9 mouse cellular contexts compared by ENCODE assay signal in genomic region chr5:47979371-47979770, GRCm38 (mm10). TPM values are rescaled to one million over a fixed set of nuclear protein-coding genes. Genes with fewer than 3 reads are reported as not detected.
DNase-seq lines count a peak whose midpoint lies in the region; ATAC-seq and TF ChIP-seq lines count a peak whose summit lies in the region.
"Had no signal": no experiment of that assay in that cellular context is flagged by ENCODE, and none has a peak within 500 bp of the region (broad histone marks: within the 10 kb centered on the region; RNA-seq: fewer than 3 reads in every experiment).

No protein-coding gene starts in this region.

- no peak for ATAC-seq in kidney, postnatal 0 days (replicated peaks; ENCODE audit: low FRiP score, low read depth)

- no peak for TF ChIP-seq EP300 in ES-Bruce4 (IDR thresholded peaks at IDR 0.05; ENCODE audit: insufficient read depth, low read depth, low read length)

- H3K9me3 ChIP-seq in kidney, postnatal 0 days (replicated peaks; ENCODE audit: low read length): no peaks in the 10 kb centered on the region
- no peaks in the 10 kb centered on the region for H3K9me3 ChIP-seq in ES-Bruce4 (replicated peaks; ENCODE audit: control insufficient read depth, insufficient read depth, low read length, poor library complexity, severe bottlenecking)

- 28% methylated on average over 4 of the region's 4 CpGs for WGBS in kidney, postnatal 0 days

- peaks cover 4% of the 10 kb centered on the region; the same call in 1 of the 2 replicates for H3K4me1 ChIP-seq in kidney, postnatal 0 days (replicated peaks; ENCODE audit: insufficient read depth, low read length)
- H3K4me1 ChIP-seq in ES-Bruce4 (ENCODE audit: control insufficient read depth, insufficient read depth, low read length): no peaks in the 10 kb centered on the region
- H3K4me1 ChIP-seq in embryonic fibroblast, embryonic 13.5 days (ENCODE audit: control insufficient read depth, insufficient read depth, low read length): no peaks in the 10 kb centered on the region; the same call in none of the 2 replicates

- DNase-seq in adrenal gland, postnatal 10 days: peak; percentile 26
- no peak for DNase-seq in adrenal gland, adult 8-10 months
- peak; percentile 63 for DNase-seq in kidney, postnatal 0 days (ENCODE audit: low spot score)
- no peak for DNase-seq in kidney, adult 18-20 months
- DNase-seq in natural killer cell, adult 2 months (ENCODE audit: low spot score in 2 of 2): no peak
- DNase-seq in spleen, postnatal 4 days (ENCODE audit: low spot score in 2 of 2): no peak
- DNase-seq: thymus, postnatal 14 days had no signal

- H3K4me2 ChIP-seq in kidney, postnatal 0 days (ENCODE audit: low read length): no peak overlapping the region

- peak; percentile 78 for TF ChIP-seq CTCF in kidney, postnatal 0 days (IDR thresholded peaks at IDR 0.05; ENCODE audit: low read depth)
- TF ChIP-seq CTCF in ES-Bruce4 (IDR thresholded peaks at IDR 0.05; ENCODE audit: low read depth, low read length): peak; percentile 28
- no peak for TF ChIP-seq CTCF in embryonic fibroblast, embryonic 13.5 days (IDR thresholded peaks at IDR 0.05; ENCODE audit: borderline replicate concordance, insufficient read depth, low read length)

- H3K4me3 ChIP-seq in kidney, postnatal 0 days (replicated peaks; ENCODE audit: low read depth, low read length): no peak overlapping the region
- no peak overlapping the region for H3K4me3 ChIP-seq in ES-Bruce4 (ENCODE audit: low read depth, low read length)
- H3K4me3 ChIP-seq in embryonic fibroblast, embryonic 13.5 days (ENCODE audit: insufficient read depth, low read length): no peak overlapping the region

- TF ChIP-seq POLR2A in ES-Bruce4 (IDR thresholded peaks at IDR 0.05; ENCODE audit: insufficient read depth, low read length): no peak
- TF ChIP-seq POLR2A in embryonic fibroblast, embryonic 13.5 days (IDR thresholded peaks at IDR 0.05; ENCODE audit: low read depth, low read length): no peak

- no peaks in the 10 kb centered on the region for H3K36me3 ChIP-seq in kidney, postnatal 0 days (ENCODE audit: insufficient read depth, low read length)
- no peaks in the 10 kb centered on the region for H3K36me3 ChIP-seq in ES-Bruce4 (ENCODE audit: control insufficient read depth, insufficient read depth, low read length, poor library complexity, severe bottlenecking)

- no peak overlapping the region for H3K9ac ChIP-seq in kidney, postnatal 0 days (ENCODE audit: low read depth, low read length)
- H3K9ac ChIP-seq in ES-Bruce4 (ENCODE audit: low read depth, poor library complexity, severe bottlenecking): no peak overlapping the region

- no peaks in the 10 kb centered on the region for H3K27me3 ChIP-seq in kidney, postnatal 0 days (ENCODE audit: insufficient read depth, low read length)
- peaks cover 2% of the 10 kb centered on the region; the same call in 1 of the 2 replicates for H3K27me3 ChIP-seq in ES-Bruce4 (ENCODE audit: control insufficient read depth, insufficient read depth, low read length, poor library complexity, severe bottlenecking)

- no peak overlapping the region for H3K27ac ChIP-seq in kidney, postnatal 0 days
- H3K27ac ChIP-seq in ES-Bruce4 (ENCODE audit: insufficient read depth, low read length): no peak overlapping the region
- H3K27ac ChIP-seq in embryonic fibroblast, embryonic 13.5 days (ENCODE audit: insufficient read depth, low read length): peak overlapping the region; percentile 49; the same call in 1 of the 2 replicates

RNA-seq across cellular contexts. Expression of gene Slit2, which starts 3.6 kb away (rescaled TPM):
- total RNA-seq in adrenal gland, postnatal 10 days (2021): 10 to 100 TPM; 10.8 to 22.4 TPM
- total RNA-seq in adrenal gland, adult 8-10 months (2022): 10 to 100 TPM; 13.0 to 18.6 (median 15.4) TPM
- polyA plus RNA-seq in kidney, postnatal 0 days (2015; fragmentation: Nextera tagmentation; extraction: Ambion mirVana): 18.3 and 20.2 TPM in 2 replicates
- polyA plus RNA-seq in ES-Bruce4 (2011; ENCODE audit: insufficient read depth, insufficient read length, low read depth, missing spikeins): 8.5 and 17.4 TPM in 2 replicates
- polyA plus RNA-seq in embryonic fibroblast, embryonic 13.5 days (2011; ENCODE audit: insufficient read length, low read depth, missing spikeins): 258 and 328 TPM in 2 replicates

Comparison
In these comparisons a context has a peak if more than half of its experiments do, and no peak if none do; other contexts are left out.
1. DNase-seq: peak in adrenal gland, postnatal 10 days (single experiment) and kidney, postnatal 0 days (single experiment); none in adrenal gland, adult 8-10 months (single experiment), kidney, adult 18-20 months (single experiment), natural killer cell, adult 2 months (0 of 2) and spleen, postnatal 4 days (0 of 2).
2. RNA of gene Slit2, which starts 3.6 kb away (polyA plus RNA-seq): 258 to 328 TPM in embryonic fibroblast, embryonic 13.5 days; 18.3 to 20.2 TPM in kidney, postnatal 0 days and 8.5 to 17.4 TPM in ES-Bruce4; every median in the first group is over 10 times any median in the second.